Mouse (Mus musculus) inflammation-experienced regulatory T-cells, adult 6 months (primary cell): ENCODE measurements around the gene St14. TPM values are rescaled to one million over a fixed set of nuclear protein-coding genes. Genes with fewer than 3 reads are reported as not detected.

Source experiments
- ATAC-seq: one replicate; pipeline ENCODE4 v1.8.0; 2017
- polyA plus RNA-seq, 3 experiments: library from polyadenylated mRNA; unstranded; fragments of 100-300 nt; shearing (Covaris generic); gene quantifications; one replicate each; pipeline ENCODE4 v1.2.1; 2017

Gene St14
- polyA plus RNA-seq, 3 experiments from 2014 or later, result 4.4 to 10.5 (median 5.4) TPM

GRCm38 (mm10) chr9:31122464-31123030 lies 9.1 kb downstream of the St14 start:
- no peak for ATAC-seq

GRCm38 (mm10) chr9:31120533-31120915 lies 11.1 kb downstream of the St14 start:
- peak; percentile 74 for ATAC-seq

- peak; percentile 61 for ATAC-seq
These were observed 11.6 kb downstream of the St14 start for GRCm38 (mm10) chr9:31119882-31120532.

- no peak for ATAC-seq
These were observed 12.2 kb downstream of the St14 start for GRCm38 (mm10) chr9:31119405-31119804.

- ATAC-seq, result no peak
These were observed 12.9 kb downstream of the St14 start for GRCm38 (mm10) chr9:31118520-31119298.

- ATAC-seq, result no peak
These were observed 14.2 kb downstream of the St14 start for GRCm38 (mm10) chr9:31117488-31117887.

- no peak for ATAC-seq
These were observed 14.6 kb downstream of the St14 start for GRCm38 (mm10) chr9:31117088-31117487.

- ATAC-seq, result no peak
These were observed 16.1 kb downstream of the St14 start for GRCm38 (mm10) chr9:31115586-31115985.

GRCm38 (mm10) chr9:31108464-31108863 lies 23.2 kb downstream of the St14 start:
- ATAC-seq, result no peak

- no peak for ATAC-seq
These were observed 33.5 kb downstream of the St14 start for GRCm38 (mm10) chr9:31098118-31098517.

- ATAC-seq, result no peak
These were observed 34.3 kb downstream of the St14 start for GRCm38 (mm10) chr9:31097088-31098082.

GRCm38 (mm10) chr9:31092833-31093195 lies 38.8 kb downstream of the St14 start:
- no peak for ATAC-seq

GRCm38 (mm10) chr9:31092111-31092832 lies 39.4 kb downstream of the St14 start:
- ATAC-seq, result no peak

- no peak for ATAC-seq
These were observed 40.5 kb downstream of the St14 start for GRCm38 (mm10) chr9:31091162-31091581.

GRCm38 (mm10) chr9:31090081-31091023 lies 41.3 kb downstream of the St14 start:
- ATAC-seq, result no peak

GRCm38 (mm10) chr9:31089541-31089940 lies 42.1 kb downstream of the St14 start:
- ATAC-seq, result no peak

- no peak for ATAC-seq
These were observed 42.8 kb downstream of the St14 start for GRCm38 (mm10) chr9:31088883-31089282.

- ATAC-seq, result no peak
These were observed 43.5 kb downstream of the St14 start for GRCm38 (mm10) chr9:31088116-31088515.

GRCm38 (mm10) chr9:31087466-31087865 lies 44.2 kb downstream of the St14 start:
- no peak for ATAC-seq

- ATAC-seq, result no peak
These were observed 44.9 kb downstream of the St14 start for GRCm38 (mm10) chr9:31086754-31087145.
